Mouse (Mus musculus) ES-E14 (cell line): ENCODE results near the gene Olfr342. TPM values are rescaled to one million over a fixed set of nuclear protein-coding genes. Genes with fewer than 3 reads are reported as not detected.

ENCODE experiments used
- DNase-seq: peaks from one replicate; pipeline ENCODE4 v3.0.0-alpha.2; 2013; ENCODE audit warnings: low read depth, low spot score
- H3K27ac ChIP-seq: 2 replicates; pipeline ENCODE4 v1.5.1; 2012; ENCODE audit warnings: low read depth, mild to moderate bottlenecking, low read length, moderate library complexity, mixed read lengths; ENCODE audit not compliant: poor library complexity, insufficient read depth, severe bottlenecking
- H3K36me3 ChIP-seq: 2 replicates; pipeline ENCODE4 v1.6.1; 2012; ENCODE audit warnings: mild to moderate bottlenecking, low read length, moderate library complexity, mixed read lengths; ENCODE audit not compliant: control insufficient read depth, poor library complexity, insufficient read depth, severe bottlenecking
- H3K4me1 ChIP-seq, 2 experiments: fragments of 150-350 bp in 1 of 2; sonication (generic) in 1 of 2; 2 replicates each; pipeline ENCODE4 v1.6.1; 2012; ENCODE audit warnings: low read length in 2 of 2, mild to moderate bottlenecking in 1 of 2, mixed read lengths in 1 of 2; ENCODE audit not compliant: control insufficient read depth in 2 of 2, insufficient read depth in 2 of 2, poor library complexity in 1 of 2
- H3K4me3 ChIP-seq, 2 experiments: fragments of 150-350 bp in 1 of 2; sonication (generic) in 1 of 2; 2 replicates each; pipeline ENCODE4 v1.5.1; 2012; ENCODE audit warnings: low read length in 2 of 2, low read depth in 1 of 2, mild to moderate bottlenecking in 1 of 2, mixed read lengths in 1 of 2; ENCODE audit not compliant: insufficient read depth in 1 of 2, poor library complexity in 1 of 2, severe bottlenecking in 1 of 2
- H3K9ac ChIP-seq: 2 replicates; pipeline ENCODE4 v1.6.1; 2012; ENCODE audit warnings: low read depth, mild to moderate bottlenecking, low read length, mixed read lengths; ENCODE audit not compliant: poor library complexity, insufficient read depth, severe bottlenecking
- H3K9me3 ChIP-seq: fragments of 150-350 bp; sonication (generic); 2 replicates; pipeline ENCODE4 v1.6.1; 2012; ENCODE audit warnings: low read depth, mild to moderate bottlenecking, low read length; ENCODE audit not compliant: control insufficient read depth, insufficient read depth
- CHD2 ChIP-seq: IDR thresholded peaks from 2 replicates; pipeline ENCODE4 v1.6.1; 2014; ENCODE audit warnings: mild to moderate bottlenecking, low read depth, low read length, inconsistent platforms
- HCFC1 ChIP-seq: IDR thresholded peaks from 2 replicates; pipeline ENCODE4 v1.6.1; 2012; ENCODE audit warnings: low read length, inconsistent platforms, borderline replicate concordance; ENCODE audit not compliant: insufficient read depth
- MAFK ChIP-seq: IDR thresholded peaks from 2 replicates; pipeline ENCODE4 v1.6.1; 2014; ENCODE audit warnings: mild to moderate bottlenecking, low read depth, low read length, inconsistent platforms; ENCODE audit not compliant: insufficient read depth
- ZC3H11A ChIP-seq: IDR thresholded peaks from 2 replicates; pipeline ENCODE4 v1.6.1; 2012; ENCODE audit warnings: low read depth, mild to moderate bottlenecking, inconsistent platforms, low read length, borderline replicate concordance
- ZNF384 ChIP-seq: IDR thresholded peaks from 2 replicates; pipeline ENCODE4 v1.6.1; 2012; ENCODE audit warnings: low read depth, low read length, inconsistent platforms
- in situ Hi-C, 2 experiments: fragments of 600-800 bp; cut with MboI; formaldehyde crosslinking; loops; one replicate each; pipeline ENCODE4 v1.15.1; 2025; ENCODE audit warnings: low sequenced_read_pairs in 2 of 2, inconsistent platforms in 1 of 2; ENCODE audit not compliant: unreplicated experiment in 2 of 2
- total RNA-seq: library from RNA; depleted of rRNA; stranded (reverse); fragments of 300-350 nt; gene quantifications from 2 replicates; pipeline ENCODE4 v1.2.3, GENCODE M21; 2012; rRNA removed

Gene Olfr342
- total RNA-seq: not detected in 2 replicates

DNA sequence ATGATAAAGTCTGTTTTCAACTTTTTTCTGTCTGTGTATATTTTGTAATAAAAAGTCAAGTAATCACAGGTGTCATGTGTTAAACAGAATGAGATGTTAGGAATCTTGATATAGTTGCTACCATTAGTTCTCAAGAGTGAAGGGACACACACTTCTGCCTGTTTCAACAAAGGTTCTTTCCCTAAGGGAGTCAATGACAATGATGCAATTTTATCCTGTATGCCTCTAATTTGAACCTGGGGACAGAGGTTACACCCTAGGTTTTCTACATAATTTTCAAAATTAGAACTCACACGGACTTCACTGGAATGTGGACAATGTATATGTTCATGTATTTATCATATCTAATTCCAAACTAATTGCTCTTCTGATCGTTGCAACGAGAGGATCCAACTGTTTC is at the start of gene Olfr342:
Gene Olfr342, plus strand, starts transcription at position 301 of the 400 bp plus-strand sequence.
- DNase-seq: no peak
- TF ChIP-seq ZC3H11A (no peak), MAFK (no peak), ZNF384 (no peak), CHD2 (no peak), HCFC1 (no peak)
- Histone ChIP-seq H3K9ac (no peak within 1 kb of the TSS), H3K4me3 (no peak within 1 kb of the TSS), H3K36me3 (no peaks in the 10 kb centered on the region), H3K27ac (no peak within 1 kb of the TSS), H3K9me3 (no peaks in the 10 kb centered on the region), H3K4me1 (no peaks in the 10 kb centered on the region)
- in situ Hi-C loops: no loop called here

DNA sequence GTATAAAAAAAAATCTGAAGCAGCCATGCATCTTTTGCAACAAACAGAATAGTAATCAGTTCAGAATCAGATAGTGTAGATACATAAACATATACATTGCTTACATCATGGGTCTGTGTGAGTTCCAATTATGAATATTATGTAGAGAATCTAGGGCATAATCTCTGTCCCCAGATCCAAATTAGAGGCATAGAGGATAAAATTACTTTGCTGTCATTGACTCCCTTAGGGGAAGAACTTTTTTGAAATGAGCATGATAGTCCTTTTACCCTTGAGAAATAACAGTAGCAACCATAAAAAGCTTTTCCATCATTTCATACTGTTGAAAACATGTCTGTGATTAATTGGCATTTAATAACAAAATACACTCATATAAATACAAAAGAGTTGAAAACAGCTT is 42.4 kb upstream of the Olfr342 start, which contains the start of gene Olfr341:
Gene Olfr341, minus strand, starts transcription at position 101 of the 400 bp plus-strand sequence.
- no peaks in the 10 kb centered on the region for H3K9me3 ChIP-seq

DNA sequence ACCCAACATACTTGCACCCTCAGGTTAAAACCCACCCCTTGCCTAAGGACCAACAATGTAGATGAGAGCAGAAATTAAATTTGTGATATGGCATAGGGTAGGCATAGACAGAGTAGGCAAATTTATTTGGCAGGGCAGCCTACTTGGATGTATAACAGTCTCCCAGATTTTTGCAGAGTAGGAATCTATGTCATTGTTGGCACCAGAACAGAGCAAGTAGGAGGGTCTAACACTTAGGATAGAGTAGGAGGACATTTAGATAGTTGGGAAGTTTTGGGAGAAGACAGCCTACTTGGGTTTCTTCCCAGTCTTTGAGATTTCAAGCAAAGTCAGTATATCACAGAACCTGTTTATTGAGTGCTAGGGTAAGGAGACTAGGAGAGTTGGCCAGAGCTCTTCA is 40.4 kb downstream of the Olfr342 start:
- H3K27ac ChIP-seq: no peak overlapping the region
- DNase-seq: no peak
- in situ Hi-C loops: no loop called here
- no peaks in the 10 kb centered on the region for H3K4me1 ChIP-seq
- H3K36me3 ChIP-seq: no peaks in the 10 kb centered on the region
- H3K9ac ChIP-seq: no peak overlapping the region
- H3K4me3 ChIP-seq: no peak overlapping the region
- TF ChIP-seq ZNF384 (no peak), CHD2 (no peak), MAFK (no peak), HCFC1 (no peak), ZC3H11A (no peak)
- H3K9me3 ChIP-seq: no peaks in the 10 kb centered on the region

More for the DNA sequence above, 42.4 kb upstream of the Olfr342 start, which contains the start of gene Olfr341:
- Histone ChIP-seq H3K36me3 (no peaks in the 10 kb centered on the region), H3K9ac (no peak within 1 kb of the TSS), H3K4me1 (no peaks in the 10 kb centered on the region), H3K4me3 (no peak within 1 kb of the TSS), H3K27ac (no peak within 1 kb of the TSS)
- DNase-seq: no peak
- TF ChIP-seq HCFC1 (no peak), MAFK (no peak), ZC3H11A (no peak), CHD2 (no peak), ZNF384 (no peak)
- in situ Hi-C loops: no loop called here

DNA sequence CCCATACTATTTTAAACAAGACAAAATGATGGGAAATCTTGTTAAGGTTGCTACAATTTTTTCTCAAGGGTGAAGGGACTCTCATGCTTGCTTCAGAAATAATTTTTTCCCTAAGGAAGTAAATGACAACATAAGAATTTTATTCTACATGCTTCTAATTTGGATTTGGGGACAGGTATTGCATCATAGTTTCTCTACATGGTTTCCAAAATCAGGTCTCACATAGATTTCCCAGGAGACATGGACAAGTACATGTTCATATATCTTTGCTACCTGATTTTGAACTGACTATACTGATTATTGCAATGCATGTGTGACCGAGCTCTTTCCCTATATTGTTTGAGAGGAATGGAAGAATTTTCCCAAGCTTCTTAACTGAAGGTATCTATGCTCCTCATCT is 41.6 kb downstream of the Olfr342 start, which contains the start of gene Olfr344:
Gene Olfr344, plus strand, starts transcription at position 301 of the 400 bp plus-strand sequence.
- H3K9ac ChIP-seq: no peak within 1 kb of the TSS
- H3K4me3 ChIP-seq: no peak within 1 kb of the TSS
- H3K36me3 ChIP-seq: no peaks in the 10 kb centered on the region
- no peaks in the 10 kb centered on the region for H3K9me3 ChIP-seq
- in situ Hi-C loops: no loop called here
- no peaks in the 10 kb centered on the region for H3K4me1 ChIP-seq
- TF ChIP-seq MAFK (no peak), ZNF384 (no peak), CHD2 (no peak), HCFC1 (no peak), ZC3H11A (no peak)
- H3K27ac ChIP-seq: no peak within 1 kb of the TSS
- no peak for DNase-seq

DNA sequence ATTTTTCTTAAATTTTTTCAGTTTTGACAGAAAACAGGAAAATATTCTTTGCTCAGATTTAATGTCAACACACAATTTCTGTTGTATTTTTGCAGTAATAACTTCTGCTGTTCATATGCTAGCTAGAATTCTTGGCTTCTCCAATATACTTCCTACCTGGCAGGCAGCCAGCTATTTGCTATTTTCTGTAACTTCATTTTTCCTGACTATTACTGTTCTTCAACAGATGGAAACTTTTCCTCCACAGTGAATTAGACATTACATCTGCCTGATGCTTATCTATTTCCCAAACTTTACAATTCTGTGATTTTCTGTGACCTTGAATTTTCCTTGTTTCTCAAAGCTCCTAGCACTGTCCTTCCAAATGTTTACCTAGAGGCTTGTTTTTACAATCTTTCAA is 42.2 kb downstream of the Olfr342 start:
- no peak for TF ChIP-seq HCFC1
- no peak for TF ChIP-seq ZC3H11A
- no peak for DNase-seq
- H3K4me3 ChIP-seq: no peak overlapping the region
- H3K4me1 ChIP-seq: no peaks in the 10 kb centered on the region
- no peaks in the 10 kb centered on the region for H3K36me3 ChIP-seq
- H3K27ac ChIP-seq: no peak overlapping the region
- H3K9ac ChIP-seq: no peak overlapping the region
- H3K9me3 ChIP-seq: no peaks in the 10 kb centered on the region
- in situ Hi-C loops: no loop called here
